Mouse (Mus musculus): ENCODE data around the gene Creb3. TPM values are rescaled to one million over a fixed set of nuclear protein-coding genes. Genes with fewer than 3 reads are reported as not detected.

Gene Creb3
- polyA plus RNA-seq, 1 experiment from 2014 or later: 43.3 TPM

GRCm38 (mm10) chr4:43582241-43582640 is 20.1 kb downstream of the Creb3 start:
- Histone ChIP-seq H3K36me3 (ENCODE audit: control insufficient read depth, insufficient read depth, low read length) (peaks cover 18% of the 10 kb centered on the region), H3K9me3 (ENCODE audit: control insufficient read depth, low read length) (no peaks in the 10 kb centered on the region), H3K4me1 (ENCODE audit: control insufficient read depth, insufficient read depth, low read length) (peaks cover 15% of the 10 kb centered on the region), H3K4me2 (ENCODE audit: low read depth, severe bottlenecking) (no peak overlapping the region), H3K9ac (ENCODE audit: low read length) (no peak overlapping the region), H3K27ac (replicated peaks; ENCODE audit: low read depth, low read length) (no peak overlapping the region), H3K27me3 (ENCODE audit: control insufficient read depth, insufficient read depth, low read length) (no peaks in the 10 kb centered on the region), H3K4me3 (ENCODE audit: low read depth, low read length) (no peak overlapping the region)
- ATAC-seq (ENCODE audit: insufficient number of reproducible peaks, low FRiP score, low TSS enrichment, low read depth) (no peak), DNase-seq (ENCODE audit: low spot score) (no peak)
- WGBS: 92% methylated on average over 5 of the region's 5 CpGs

DNA sequence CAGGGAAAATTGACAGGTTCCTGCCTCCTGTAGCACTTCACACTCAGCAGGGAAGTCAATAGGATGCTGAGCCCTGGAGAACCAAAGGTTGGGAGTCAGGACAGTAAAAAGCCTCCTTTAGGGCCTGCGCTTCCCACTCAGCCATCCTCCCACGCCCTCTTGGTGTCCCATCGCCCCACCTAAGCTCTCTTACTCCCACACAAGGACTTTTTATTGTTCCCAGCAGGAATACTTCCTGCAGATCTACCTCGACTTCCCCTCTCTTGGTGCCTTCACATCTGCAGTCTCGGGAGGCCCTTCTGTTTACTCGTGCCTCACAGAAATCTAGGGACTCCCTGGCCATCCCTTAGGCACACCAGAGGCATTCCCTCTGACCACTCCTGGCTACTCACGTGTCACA is 21.3 kb downstream of the Creb3 start:
- ATAC-seq (ENCODE audit: insufficient number of reproducible peaks, low FRiP score, low TSS enrichment, low read depth): no peak

DNA sequence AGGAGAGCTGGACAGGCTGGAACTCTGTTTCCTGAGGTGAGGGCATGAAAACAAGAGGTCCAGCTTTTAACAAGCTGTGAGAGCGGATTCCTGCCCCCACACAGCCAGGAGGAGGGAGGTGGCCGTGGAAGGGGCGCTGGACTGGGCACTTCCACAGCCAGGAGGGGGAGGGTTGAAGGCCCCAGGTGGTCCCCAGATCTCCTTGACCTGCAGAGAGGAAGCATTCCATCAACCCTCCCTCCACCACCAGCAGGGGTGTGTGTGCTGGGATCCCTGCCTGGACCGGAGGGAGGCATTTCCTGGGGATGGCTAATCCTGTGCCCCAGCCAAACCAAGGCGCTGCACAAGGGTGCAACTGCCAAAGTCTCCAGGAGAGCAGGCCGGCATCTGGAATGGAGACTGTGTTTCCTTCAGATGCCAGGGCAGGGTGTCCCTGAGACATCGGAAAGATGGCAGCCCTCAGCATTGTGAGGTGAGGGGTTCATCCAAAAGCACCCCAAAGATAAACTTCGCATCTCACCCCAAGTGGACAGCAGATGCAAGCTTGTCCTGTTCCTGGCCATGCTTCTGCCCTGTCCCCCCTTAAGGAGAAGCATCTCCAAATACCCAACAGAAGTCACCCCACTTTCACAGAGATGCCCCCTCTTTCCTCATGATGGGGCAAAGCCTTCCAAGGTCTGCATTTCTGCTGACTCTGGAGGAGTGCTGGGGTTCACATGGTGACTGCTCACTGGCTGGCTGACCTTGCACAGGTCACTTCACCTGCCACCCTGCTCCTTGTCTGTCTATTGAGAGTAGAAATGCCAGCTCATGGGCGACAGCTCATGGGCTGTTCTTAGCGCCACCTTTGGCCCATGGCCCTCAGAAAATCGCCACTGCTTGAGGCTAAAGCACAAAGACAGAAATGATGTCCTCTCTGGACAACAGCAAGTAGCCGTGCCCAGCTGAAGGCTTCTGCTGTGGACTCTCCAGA is 22.6 kb downstream of the Creb3 start, which contains the start of gene Msmp:
TSS of gene Msmp (minus strand) at position 51 of the 973 bp plus-strand sequence.
- Histone ChIP-seq H3K27ac (replicated peaks; ENCODE audit: low read depth, low read length) (no peak within 1 kb of the TSS), H3K27me3 (ENCODE audit: control insufficient read depth, insufficient read depth, low read length) (no peaks in the 10 kb centered on the region), H3K9me3 (ENCODE audit: control insufficient read depth, low read length) (no peaks in the 10 kb centered on the region), H3K36me3 (ENCODE audit: control insufficient read depth, insufficient read depth, low read length) (peaks cover 18% of the 10 kb centered on the region), H3K4me3 (ENCODE audit: low read depth, low read length) (no peak within 1 kb of the TSS), H3K9ac (ENCODE audit: low read length) (0 out of 2 replicates have a peak within 1 kb of the TSS, but pooled peaks have one; percentile 12), H3K4me2 (ENCODE audit: low read depth, severe bottlenecking) (no peak within 1 kb of the TSS), H3K4me1 (ENCODE audit: control insufficient read depth, insufficient read depth, low read length) (peaks cover 10% of the 10 kb centered on the region; the same call in 1 of the 2 replicates)
- DNase-seq (ENCODE audit: low spot score): no peak
- no peak for ATAC-seq (ENCODE audit: insufficient number of reproducible peaks, low FRiP score, low TSS enrichment, low read depth)
- WGBS: 66% methylated on average over 12 of the region's 12 CpGs

More for the DNA sequence above, 21.3 kb downstream of the Creb3 start:
- no peak for DNase-seq (ENCODE audit: low spot score)
- Histone ChIP-seq H3K9ac (ENCODE audit: low read length) (no peak overlapping the region), H3K9me3 (ENCODE audit: control insufficient read depth, low read length) (no peaks in the 10 kb centered on the region), H3K4me1 (ENCODE audit: control insufficient read depth, insufficient read depth, low read length) (peaks cover 14% of the 10 kb centered on the region; the same call in 1 of the 2 replicates), H3K4me2 (ENCODE audit: low read depth, severe bottlenecking) (no peak overlapping the region), H3K36me3 (ENCODE audit: control insufficient read depth, insufficient read depth, low read length) (peaks cover 18% of the 10 kb centered on the region), H3K27ac (replicated peaks; ENCODE audit: low read depth, low read length) (no peak overlapping the region), H3K27me3 (ENCODE audit: control insufficient read depth, insufficient read depth, low read length) (no peaks in the 10 kb centered on the region), H3K4me3 (ENCODE audit: low read depth, low read length) (no peak overlapping the region)
- 72% methylated on average over 7 of the region's 7 CpGs for WGBS

GRCm38 (mm10) chr4:43585682-43586081 is 23.6 kb downstream of the Creb3 start:
- Histone ChIP-seq H3K4me1 (ENCODE audit: control insufficient read depth, insufficient read depth, low read length) (0 out of 2 replicates have a peak, but pooled peaks cover 6% of the 10 kb centered on the region), H3K27ac (replicated peaks; ENCODE audit: low read depth, low read length) (no peak overlapping the region), H3K4me2 (ENCODE audit: low read depth, severe bottlenecking) (no peak overlapping the region), H3K27me3 (ENCODE audit: control insufficient read depth, insufficient read depth, low read length) (no peaks in the 10 kb centered on the region), H3K9me3 (ENCODE audit: control insufficient read depth, low read length) (no peaks in the 10 kb centered on the region), H3K36me3 (ENCODE audit: control insufficient read depth, insufficient read depth, low read length) (peaks cover 16% of the 10 kb centered on the region), H3K4me3 (ENCODE audit: low read depth, low read length) (no peak overlapping the region), H3K9ac (ENCODE audit: low read length) (no peak overlapping the region)
- no peak for ATAC-seq (ENCODE audit: insufficient number of reproducible peaks, low FRiP score, low TSS enrichment, low read depth)
- WGBS: 63% methylated on average over 10 of the region's 10 CpGs
- DNase-seq (ENCODE audit: low spot score): no peak

DNA sequence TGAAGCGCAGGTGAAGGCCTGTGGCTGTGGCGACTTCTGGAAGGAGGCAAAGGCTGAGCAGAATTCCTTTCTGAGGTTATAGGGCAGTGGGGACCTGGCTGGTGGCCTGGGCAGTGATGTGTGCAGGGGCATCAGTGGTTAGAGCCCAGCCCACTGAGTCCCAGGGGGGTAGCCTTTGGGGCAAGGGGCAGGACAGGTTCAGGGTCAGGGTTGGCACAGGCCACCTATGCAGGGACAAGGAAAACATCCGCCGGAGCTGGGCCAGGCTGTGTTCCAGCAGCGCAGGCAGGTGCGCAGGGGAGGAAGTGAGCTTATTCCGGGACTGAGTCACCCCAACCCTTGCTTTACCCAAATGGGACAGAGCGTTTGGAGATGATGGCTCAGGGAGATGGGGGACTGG is 24.3 kb downstream of the Creb3 start:
- ATAC-seq (ENCODE audit: insufficient number of reproducible peaks, low FRiP score, low TSS enrichment, low read depth): no peak
- 78% methylated on average over 8 of the region's 8 CpGs for WGBS

DNA sequence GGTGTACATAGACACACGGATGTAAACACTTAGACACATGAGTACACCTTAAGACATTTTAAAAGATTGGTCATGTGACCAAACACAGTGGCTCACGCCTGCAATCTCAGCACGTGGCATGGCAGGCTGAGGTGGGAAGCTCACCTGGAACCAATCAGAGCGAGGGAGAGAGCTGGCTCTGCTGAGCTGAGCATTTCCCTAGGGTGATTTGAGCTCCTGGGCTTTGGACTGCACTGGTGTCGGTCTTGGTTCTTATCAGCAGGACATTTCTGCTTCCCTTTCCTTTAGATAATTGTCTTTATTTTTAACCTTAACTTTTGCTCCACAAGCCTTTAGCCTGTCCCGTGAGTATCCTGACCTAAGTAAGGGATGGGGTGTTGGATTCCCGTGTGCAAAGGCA is 25.5 kb downstream of the Creb3 start:
- DNase-seq (ENCODE audit: low spot score): peak; percentile 27
- 0 out of 2 replicates have a peak, but pooled peaks cover 6% of the 10 kb centered on the region for H3K4me1 ChIP-seq (ENCODE audit: control insufficient read depth, insufficient read depth, low read length)
- H3K4me3 ChIP-seq (ENCODE audit: low read depth, low read length): no peak overlapping the region
- no peak for ATAC-seq (ENCODE audit: insufficient number of reproducible peaks, low FRiP score, low TSS enrichment, low read depth)
- H3K9ac ChIP-seq (ENCODE audit: low read length): no peak overlapping the region
- peaks cover 6% of the 10 kb centered on the region; the same call in 1 of the 2 replicates for H3K36me3 ChIP-seq (ENCODE audit: control insufficient read depth, insufficient read depth, low read length)
- H3K27ac ChIP-seq (replicated peaks; ENCODE audit: low read depth, low read length): no peak overlapping the region
- H3K27me3 ChIP-seq (ENCODE audit: control insufficient read depth, insufficient read depth, low read length): no peaks in the 10 kb centered on the region
- WGBS: 48% methylated on average over 7 of the region's 7 CpGs
- no peaks in the 10 kb centered on the region for H3K9me3 ChIP-seq (ENCODE audit: control insufficient read depth, low read length)
- no peak overlapping the region for H3K4me2 ChIP-seq (ENCODE audit: low read depth, severe bottlenecking)

More for the DNA sequence above, 24.3 kb downstream of the Creb3 start:
- Histone ChIP-seq H3K4me2 (ENCODE audit: low read depth, severe bottlenecking) (no peak overlapping the region), H3K4me1 (ENCODE audit: control insufficient read depth, insufficient read depth, low read length) (0 out of 2 replicates have a peak, but pooled peaks cover 6% of the 10 kb centered on the region), H3K9me3 (ENCODE audit: control insufficient read depth, low read length) (no peaks in the 10 kb centered on the region), H3K27ac (replicated peaks; ENCODE audit: low read depth, low read length) (no peak overlapping the region), H3K4me3 (ENCODE audit: low read depth, low read length) (no peak overlapping the region), H3K36me3 (ENCODE audit: control insufficient read depth, insufficient read depth, low read length) (peaks cover 13% of the 10 kb centered on the region; the same call in 1 of the 2 replicates), H3K27me3 (ENCODE audit: control insufficient read depth, insufficient read depth, low read length) (no peaks in the 10 kb centered on the region), H3K9ac (ENCODE audit: low read length) (peak overlapping the region; percentile 32; the same call in 1 of the 2 replicates)
- no peak for DNase-seq (ENCODE audit: low spot score)

GRCm38 (mm10) chr4:43591543-43591942 is 29.4 kb downstream of the Creb3 start:
- ATAC-seq (ENCODE audit: insufficient number of reproducible peaks, low FRiP score, low TSS enrichment, low read depth) (no peak), DNase-seq (ENCODE audit: low spot score) (no peak)
- Histone ChIP-seq H3K9me3 (ENCODE audit: control insufficient read depth, low read length) (no peaks in the 10 kb centered on the region), H3K27ac (replicated peaks; ENCODE audit: low read depth, low read length) (no peak overlapping the region), H3K4me2 (ENCODE audit: low read depth, severe bottlenecking) (no peak overlapping the region), H3K9ac (ENCODE audit: low read length) (no peak overlapping the region), H3K27me3 (ENCODE audit: control insufficient read depth, insufficient read depth, low read length) (no peaks in the 10 kb centered on the region), H3K36me3 (ENCODE audit: control insufficient read depth, insufficient read depth, low read length) (no peaks in the 10 kb centered on the region), H3K4me1 (ENCODE audit: control insufficient read depth, insufficient read depth, low read length) (0 out of 2 replicates have a peak, but pooled peaks cover 5% of the 10 kb centered on the region), H3K4me3 (ENCODE audit: low read depth, low read length) (no peak overlapping the region)
- 77% methylated on average over 5 of the region's 5 CpGs for WGBS

- Histone ChIP-seq H3K9ac (ENCODE audit: low read length) (no peak overlapping the region), H3K4me1 (ENCODE audit: control insufficient read depth, insufficient read depth, low read length) (0 out of 2 replicates have a peak, but pooled peaks cover 5% of the 10 kb centered on the region), H3K27ac (replicated peaks; ENCODE audit: low read depth, low read length) (no peak overlapping the region), H3K4me2 (ENCODE audit: low read depth, severe bottlenecking) (no peak overlapping the region), H3K4me3 (ENCODE audit: low read depth, low read length) (no peak overlapping the region), H3K27me3 (ENCODE audit: control insufficient read depth, insufficient read depth, low read length) (no peaks in the 10 kb centered on the region), H3K36me3 (ENCODE audit: control insufficient read depth, insufficient read depth, low read length) (no peaks in the 10 kb centered on the region), H3K9me3 (ENCODE audit: control insufficient read depth, low read length) (no peaks in the 10 kb centered on the region)
- 73% methylated on average over 3 of the region's 3 CpGs for WGBS
- ATAC-seq (ENCODE audit: insufficient number of reproducible peaks, low FRiP score, low TSS enrichment, low read depth) (no peak), DNase-seq (ENCODE audit: low spot score) (no peak)
These were observed 29.8 kb downstream of the Creb3 start for GRCm38 (mm10) chr4:43591961-43592360.
